Mouse (Mus musculus) splenic B cell, adult 2 months (primary cell): ENCODE results near the gene Mamdc2.

ENCODE experiments used
- DNase-seq: peaks from one replicate; pipeline ENCODE4 v3.0.0-alpha.2; 2011; ENCODE audit warnings: low read depth, low spot score
- H3K27me3 ChIP-seq: 2 replicates; pipeline ENCODE4 v1.6.1; 2012; ENCODE audit warnings: mild to moderate bottlenecking, low read length, moderate library complexity, mixed read lengths; ENCODE audit not compliant: control insufficient read depth, poor library complexity, insufficient read depth, severe bottlenecking
- H3K36me3 ChIP-seq: 2 replicates; pipeline ENCODE4 v1.6.1; 2012; ENCODE audit warnings: mild to moderate bottlenecking, low read length, moderate library complexity, mixed read lengths; ENCODE audit not compliant: control insufficient read depth, poor library complexity, insufficient read depth, severe bottlenecking

Gene Mamdc2

GRCm38 (mm10) chr19:23388862-23389272 lies 59.4 kb downstream of the Mamdc2 start:
- Histone ChIP-seq H3K36me3 (no peaks in the 10 kb centered on the region), H3K27me3 (no peaks in the 10 kb centered on the region; the same call in 1 of the 2 replicates)
- DNase-seq = no peak

GRCm38 (mm10) chr19:23388083-23388861 lies 60.0 kb downstream of the Mamdc2 start:
- Histone ChIP-seq H3K27me3 (no peaks in the 10 kb centered on the region; the same call in 1 of the 2 replicates), H3K36me3 (no peaks in the 10 kb centered on the region)
- DNase-seq = no peak

GRCm38 (mm10) chr19:23382396-23382795 lies 65.8 kb downstream of the Mamdc2 start:
- Histone ChIP-seq H3K27me3 (no peaks in the 10 kb centered on the region; the same call in 1 of the 2 replicates), H3K36me3 (no peaks in the 10 kb centered on the region)
- no peak for DNase-seq

- no peaks in the 10 kb centered on the region; the same call in 1 of the 2 replicates for H3K27me3 ChIP-seq
- no peaks in the 10 kb centered on the region for H3K36me3 ChIP-seq
- no peak for DNase-seq
Measured at GRCm38 (mm10) chr19:23380968-23381367, 67.3 kb downstream of the Mamdc2 start.

- Histone ChIP-seq H3K36me3 (no peaks in the 10 kb centered on the region), H3K27me3 (no peaks in the 10 kb centered on the region; the same call in 1 of the 2 replicates)
- no peak for DNase-seq
Measured at GRCm38 (mm10) chr19:23379752-23380504, 68.3 kb downstream of the Mamdc2 start.

- Histone ChIP-seq H3K36me3 (no peaks in the 10 kb centered on the region), H3K27me3 (no peaks in the 10 kb centered on the region)
- no peak for DNase-seq
Measured at GRCm38 (mm10) chr19:23376536-23377201, 71.6 kb downstream of the Mamdc2 start.

- Histone ChIP-seq H3K27me3 (no peaks in the 10 kb centered on the region), H3K36me3 (no peaks in the 10 kb centered on the region)
- no peak for DNase-seq
Measured at GRCm38 (mm10) chr19:23374941-23375656, 73.1 kb downstream of the Mamdc2 start.

GRCm38 (mm10) chr19:23373728-23374127 lies 74.5 kb downstream of the Mamdc2 start:
- no peak for DNase-seq
- no peaks in the 10 kb centered on the region for H3K36me3 ChIP-seq

GRCm38 (mm10) chr19:23373287-23373686 lies 75.0 kb downstream of the Mamdc2 start:
- DNase-seq = peak; percentile 51
- H3K27me3 ChIP-seq = no peaks in the 10 kb centered on the region
- no peaks in the 10 kb centered on the region for H3K36me3 ChIP-seq

More at GRCm38 (mm10) chr19:23373728-23374127, 74.5 kb downstream of the Mamdc2 start:
- no peaks in the 10 kb centered on the region for H3K27me3 ChIP-seq

- Histone ChIP-seq H3K36me3 (no peaks in the 10 kb centered on the region), H3K27me3 (no peaks in the 10 kb centered on the region)
- DNase-seq = no peak
Measured at GRCm38 (mm10) chr19:23369275-23369674, 79.0 kb downstream of the Mamdc2 start.

GRCm38 (mm10) chr19:23362006-23362405 lies 86.2 kb downstream of the Mamdc2 start:
- Histone ChIP-seq H3K27me3 (no peaks in the 10 kb centered on the region), H3K36me3 (no peaks in the 10 kb centered on the region)
- DNase-seq = no peak

- Histone ChIP-seq H3K27me3 (no peaks in the 10 kb centered on the region), H3K36me3 (no peaks in the 10 kb centered on the region)
- no peak for DNase-seq
Measured at GRCm38 (mm10) chr19:23361124-23361523, 87.1 kb downstream of the Mamdc2 start.

- DNase-seq = no peak
- no peaks in the 10 kb centered on the region for H3K36me3 ChIP-seq
Measured at GRCm38 (mm10) chr19:23360536-23360935, 87.7 kb downstream of the Mamdc2 start.

GRCm38 (mm10) chr19:23357253-23357652 lies 91.0 kb downstream of the Mamdc2 start:
- H3K36me3 ChIP-seq = no peaks in the 10 kb centered on the region
- no peak for DNase-seq
- H3K27me3 ChIP-seq = no peaks in the 10 kb centered on the region

More at GRCm38 (mm10) chr19:23360536-23360935, 87.7 kb downstream of the Mamdc2 start:
- no peaks in the 10 kb centered on the region for H3K27me3 ChIP-seq
